Comparison of ENCODE assay signal across 16 mouse cellular contexts in genomic region chr4:41331698-41332421, GRCm38 (mm10). TPM values are rescaled to one million over a fixed set of nuclear protein-coding genes. Genes with fewer than 3 reads are reported as not detected.
DNase-seq lines count a peak whose midpoint lies in the region; ATAC-seq lines count a peak whose summit lies in the region.
"Had no signal": no experiment of that assay in that cellular context is flagged by ENCODE, and none has a peak within 500 bp of the region (broad histone marks: within the 10 kb centered on the region; RNA-seq: fewer than 3 reads in every experiment).

No protein-coding gene starts in this region.

- H3K4me1 ChIP-seq in intestine, embryonic 15.5 days (replicated peaks), result no peaks in the 10 kb centered on the region; the same call in 1 of the 2 replicates
- peaks cover 75% of the 10 kb centered on the region for H3K4me1 ChIP-seq in liver, embryonic 13.5 days (replicated peaks)
- H3K4me1 ChIP-seq: limb, embryonic 12.5 days; midbrain, embryonic 12.5 days had no signal

- H3K27me3 ChIP-seq in intestine, embryonic 15.5 days (replicated peaks), result no peaks in the 10 kb centered on the region
- H3K27me3 ChIP-seq in liver, embryonic 13.5 days, result no peaks in the 10 kb centered on the region
- H3K27me3 ChIP-seq: midbrain, embryonic 12.5 days had no signal

- 72% methylated on average over 9 of the region's 9 CpGs for WGBS in intestine, embryonic 15.5 days
- WGBS in liver, embryonic 13.5 days (ENCODE audit: insufficient replicate concordance), result 76% methylated on average over 9 of the region's 9 CpGs

- no peaks in the 10 kb centered on the region for H3K36me3 ChIP-seq in intestine, embryonic 15.5 days
- H3K36me3 ChIP-seq in liver, embryonic 13.5 days, result no peaks in the 10 kb centered on the region
- H3K36me3 ChIP-seq: hindbrain, embryonic 10.5 days; limb, embryonic 12.5 days; midbrain, embryonic 12.5 days had no signal

- peak overlapping the region; percentile 38; the same call in 1 of the 2 replicates for H3K27ac ChIP-seq in intestine, embryonic 15.5 days
- peak overlapping the region; percentile 98 for H3K27ac ChIP-seq in liver, embryonic 13.5 days
- H3K27ac ChIP-seq: hindbrain, embryonic 10.5 days; limb, embryonic 12.5 days; midbrain, embryonic 12.5 days had no signal

- no peak overlapping the region for H3K4me3 ChIP-seq in intestine, embryonic 15.5 days (replicated peaks)
- 0 out of 2 replicates have a peak overlapping the region, but pooled peaks have one; percentile 15 for H3K4me3 ChIP-seq in liver, embryonic 13.5 days (replicated peaks)
- H3K4me3 ChIP-seq: hindbrain, embryonic 10.5 days; limb, embryonic 12.5 days; midbrain, embryonic 12.5 days; myocyte had no signal

- H3K9me3 ChIP-seq in intestine, embryonic 15.5 days, result no peaks in the 10 kb centered on the region
- no peaks in the 10 kb centered on the region for H3K9me3 ChIP-seq in liver, embryonic 13.5 days (replicated peaks)
- H3K9me3 ChIP-seq: hindbrain, embryonic 10.5 days; limb, embryonic 12.5 days; midbrain, embryonic 12.5 days had no signal

- ATAC-seq in intestine, embryonic 15.5 days, result peak; percentile 98
- peak; percentile 33 for ATAC-seq in liver, embryonic 13.5 days (ENCODE audit: low read depth)
- no peak for ATAC-seq in CD4-positive, CD25-positive, alpha-beta regulatory T cell, adult 4 months

- H3K9ac ChIP-seq in intestine, embryonic 15.5 days, result no peak overlapping the region
- H3K9ac ChIP-seq in liver, embryonic 13.5 days, result peak overlapping the region; percentile 64
- H3K9ac ChIP-seq: limb, embryonic 12.5 days; midbrain, embryonic 12.5 days had no signal

- H3K4me2 ChIP-seq in intestine, embryonic 15.5 days (replicated peaks), result no peak overlapping the region
- H3K4me2 ChIP-seq in liver, embryonic 13.5 days, result peak overlapping the region; percentile 59
- H3K4me2 ChIP-seq: limb, embryonic 12.5 days; midbrain, embryonic 12.5 days had no signal

- DNase-seq in adipocyte (ENCODE audit: low spot score), result peak; percentile 43
- DNase-seq in kidney, postnatal 10 days, result peak; percentile 48
- peak; percentile 15 for DNase-seq in liver, embryonic 13.5 days
- DNase-seq in urinary bladder, adult 2 months (ENCODE audit: low spot score), result no peak
- no peak for DNase-seq in thymus, postnatal 0 days (ENCODE audit: low spot score)
- DNase-seq in neural tube, embryonic 10.5 days (ENCODE audit: extremely low spot score, low spot score), result no peak
- DNase-seq: cerebellum, adult 18-20 months; gastrocnemius, postnatal 36 days; lung, postnatal 14 days; right cerebral cortex, postnatal 4 days had no signal

RNA-seq across cellular contexts. Expression of gene Ubap1, which starts 16.9 kb away (rescaled TPM):
- polyA plus RNA-seq in intestine, embryonic 15.5 days (2015; fragmentation: Nextera tagmentation; extraction: Ambion mirVana), result 50.0 and 56.5 TPM in 2 replicates
- polyA plus RNA-seq in liver, embryonic 13.5 days (2015; fragmentation: Nextera tagmentation; extraction: Ambion mirVana), result 28.5 and 33.8 TPM in 2 replicates
- 47.2 and 52.7 TPM in 2 replicates for polyA plus RNA-seq in urinary bladder, adult 2 months (2012; rRNA removed)
- polyA plus RNA-seq in thymus, postnatal 0 days (2015; fragmentation: Nextera tagmentation; extraction: Ambion mirVana), result 37.2 and 43.2 TPM in 2 replicates
- 10 to 100 TPM; 36.3 to 40.4 TPM for polyA plus RNA-seq in CD4-positive, CD25-positive, alpha-beta regulatory T cell, adult 4 months (2017; shearing (Covaris generic))

RNA-seq across cellular contexts. Expression of gene Dcaf12, which starts 17.2 kb away (rescaled TPM):
- 51.6 and 55.0 TPM in 2 replicates for polyA plus RNA-seq in intestine, embryonic 15.5 days (2015; fragmentation: Nextera tagmentation; extraction: Ambion mirVana)
- polyA plus RNA-seq in liver, embryonic 13.5 days (2015; fragmentation: Nextera tagmentation; extraction: Ambion mirVana), result 66.0 and 74.8 TPM in 2 replicates
- polyA plus RNA-seq in urinary bladder, adult 2 months (2012; rRNA removed), result 37.1 and 38.5 TPM in 2 replicates
- 53.3 and 54.4 TPM in 2 replicates for polyA plus RNA-seq in thymus, postnatal 0 days (2015; fragmentation: Nextera tagmentation; extraction: Ambion mirVana)
- 10 to 100 TPM; 27.5 to 30.8 TPM for polyA plus RNA-seq in CD4-positive, CD25-positive, alpha-beta regulatory T cell, adult 4 months (2017; shearing (Covaris generic))

RNA-seq across cellular contexts. Expression of gene Ubap2, which starts 56.9 kb away (rescaled TPM):
- polyA plus RNA-seq in intestine, embryonic 15.5 days (2015; fragmentation: Nextera tagmentation; extraction: Ambion mirVana), result 50.1 and 52.2 TPM in 2 replicates
- 25.2 and 35.7 TPM in 2 replicates for polyA plus RNA-seq in liver, embryonic 13.5 days (2015; fragmentation: Nextera tagmentation; extraction: Ambion mirVana)
- 19.0 and 30.8 TPM in 2 replicates for polyA plus RNA-seq in urinary bladder, adult 2 months (2012; rRNA removed)
- 32.1 and 37.7 TPM in 2 replicates for polyA plus RNA-seq in thymus, postnatal 0 days (2015; fragmentation: Nextera tagmentation; extraction: Ambion mirVana)
- polyA plus RNA-seq in CD4-positive, CD25-positive, alpha-beta regulatory T cell, adult 4 months (2017; shearing (Covaris generic)), result 10 to 100 TPM; 16.0 to 19.6 TPM

Comparison
In these comparisons a context has a peak if more than half of its experiments do, and no peak if none do; other contexts are left out.
1. DNase-seq: peak in adipocyte (single experiment), kidney, postnatal 10 days (single experiment) and liver, embryonic 13.5 days (single experiment); none in urinary bladder, adult 2 months (single experiment), thymus, postnatal 0 days (single experiment) and neural tube, embryonic 10.5 days (single experiment).